Mouse (Mus musculus): ENCODE data around the gene Olfr728. TPM values are rescaled to one million over a fixed set of nuclear protein-coding genes. Genes with fewer than 3 reads are reported as not detected.

Gene Olfr728
- not detected for polyA plus RNA-seq (2014; fragmentation: Illumina TruSeq; extraction: RNeasy Lipid Tissue Mini Kit (QIAGEN cat#74804))

DNA sequence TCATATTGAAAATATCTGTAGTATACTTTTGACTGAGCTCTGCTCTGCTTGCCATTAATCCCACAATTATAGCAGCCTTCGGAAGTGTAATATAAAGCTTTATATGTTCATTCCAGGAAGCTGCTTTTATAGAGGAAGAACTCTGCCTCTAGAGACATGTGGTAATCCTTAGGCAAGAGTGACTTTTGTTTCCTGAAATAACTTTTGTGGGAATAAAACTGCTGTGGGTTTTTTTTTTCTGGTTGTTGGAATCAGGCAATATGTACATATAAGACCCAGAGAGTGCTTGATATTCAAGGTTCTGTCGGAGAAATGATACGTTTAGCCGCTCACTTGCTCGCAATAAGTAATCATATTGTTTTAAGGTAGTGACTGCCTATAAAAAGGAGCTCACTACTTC is at the start of gene Olfr728:
Olfr728 (minus strand) TSS at position 101 of the 400 bp plus-strand sequence.

DNA sequence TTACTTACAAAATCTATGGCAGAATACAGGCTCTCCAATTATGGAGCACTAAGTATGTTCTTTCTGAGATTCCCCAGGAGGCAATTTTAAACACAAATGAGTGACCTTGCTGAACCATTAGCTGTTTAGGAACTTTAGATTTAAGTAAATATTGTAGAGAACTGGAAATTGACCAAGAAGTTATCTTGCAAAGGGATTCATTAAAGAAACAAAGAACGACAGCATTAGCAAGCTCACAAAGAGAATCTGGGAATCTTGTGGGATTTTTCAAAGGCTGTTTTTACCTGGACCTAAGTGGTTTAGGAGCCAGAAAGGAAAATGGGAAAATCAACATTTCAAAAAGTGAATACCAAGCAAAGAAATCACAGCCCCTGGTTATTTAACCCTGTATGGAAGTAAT is 45.6 kb upstream of the Olfr728 start, which contains the start of gene Olfr730:
Olfr730 (minus strand) TSS at position 101 of the 400 bp plus-strand sequence.

DNA sequence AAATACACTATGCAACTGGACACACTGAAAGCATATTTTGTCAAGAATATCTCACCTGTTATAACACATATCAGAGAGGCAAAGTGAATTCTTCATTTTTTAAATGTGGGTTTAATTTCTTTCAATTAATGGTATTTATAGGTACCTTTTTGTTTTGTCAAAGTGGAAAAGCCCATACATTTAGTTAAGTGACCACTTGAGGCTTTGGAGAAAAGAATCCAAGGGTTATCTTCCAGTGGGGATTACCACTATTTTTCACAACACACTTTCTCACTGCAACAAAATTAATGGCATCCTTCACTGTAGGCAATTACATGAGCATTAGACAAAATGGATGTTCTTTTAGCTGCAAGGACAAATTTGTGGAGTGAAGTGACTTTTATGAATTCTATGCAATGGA is 10.3 kb upstream of the Olfr728 start, which contains the start of gene Olfr729:
Olfr729 (minus strand) TSS at position 101 of the 400 bp plus-strand sequence.

GRCm38 (mm10) chr14:50122886-50123285 is 19.6 kb downstream of the Olfr728 start, which contains the start of gene Olfr727:
TSS of gene Olfr727 (plus strand) at chr14:50123186.

GRCm38 (mm10) chr14:50090853-50091252 is 51.6 kb downstream of the Olfr728 start, which contains the start of gene Olfr726:
TSS of gene Olfr726 (minus strand) at chr14:50090953.

Other genes with a start within 250 kb of the Olfr728 start
- not detected for gene Olfr722, start 240.7 kb downstream of the Olfr728 start, polyA plus RNA-seq (2014; fragmentation: Illumina TruSeq; extraction: RNeasy Lipid Tissue Mini Kit (QIAGEN cat#74804))
- gene Olfr723, start 210.9 kb downstream of the Olfr728 start, polyA plus RNA-seq (2014; fragmentation: Illumina TruSeq; extraction: RNeasy Lipid Tissue Mini Kit (QIAGEN cat#74804)) = not detected
- not detected for gene Olfr724, start 179.4 kb downstream of the Olfr728 start, polyA plus RNA-seq (2014; fragmentation: Illumina TruSeq; extraction: RNeasy Lipid Tissue Mini Kit (QIAGEN cat#74804))
- not detected for gene Olfr725, start 102.3 kb downstream of the Olfr728 start, polyA plus RNA-seq (2014; fragmentation: Illumina TruSeq; extraction: RNeasy Lipid Tissue Mini Kit (QIAGEN cat#74804))
- gene Olfr726, start 51.7 kb downstream of the Olfr728 start, polyA plus RNA-seq (2014; fragmentation: Illumina TruSeq; extraction: RNeasy Lipid Tissue Mini Kit (QIAGEN cat#74804)) = not detected
- gene Olfr727, start 19.5 kb downstream of the Olfr728 start, polyA plus RNA-seq (2014; fragmentation: Illumina TruSeq; extraction: RNeasy Lipid Tissue Mini Kit (QIAGEN cat#74804)) = not detected
- not detected for gene Olfr729, start 10.2 kb upstream of the Olfr728 start, polyA plus RNA-seq (2014; fragmentation: Illumina TruSeq; extraction: RNeasy Lipid Tissue Mini Kit (QIAGEN cat#74804))
- gene Olfr730, start 45.5 kb upstream of the Olfr728 start, polyA plus RNA-seq (2014; fragmentation: Illumina TruSeq; extraction: RNeasy Lipid Tissue Mini Kit (QIAGEN cat#74804)) = not detected
- not detected for gene Olfr731, start 99.2 kb upstream of the Olfr728 start, polyA plus RNA-seq (2014; fragmentation: Illumina TruSeq; extraction: RNeasy Lipid Tissue Mini Kit (QIAGEN cat#74804))
- not detected for gene Olfr732, start 141.5 kb upstream of the Olfr728 start, polyA plus RNA-seq (2014; fragmentation: Illumina TruSeq; extraction: RNeasy Lipid Tissue Mini Kit (QIAGEN cat#74804))
- gene Olfr733, start 158.8 kb upstream of the Olfr728 start, polyA plus RNA-seq (2014; fragmentation: Illumina TruSeq; extraction: RNeasy Lipid Tissue Mini Kit (QIAGEN cat#74804)) = not detected
- not detected for gene Olfr734, start 184.1 kb upstream of the Olfr728 start, polyA plus RNA-seq (2014; fragmentation: Illumina TruSeq; extraction: RNeasy Lipid Tissue Mini Kit (QIAGEN cat#74804))
- gene Olfr735, start 206.2 kb upstream of the Olfr728 start, polyA plus RNA-seq (2014; fragmentation: Illumina TruSeq; extraction: RNeasy Lipid Tissue Mini Kit (QIAGEN cat#74804)) = not detected
- 0.71 TPM for gene Tlr11, start 215.2 kb upstream of the Olfr728 start, polyA plus RNA-seq (2014; fragmentation: Illumina TruSeq; extraction: RNeasy Lipid Tissue Mini Kit (QIAGEN cat#74804))
- gene Olfr736, start 238.5 kb upstream of the Olfr728 start, polyA plus RNA-seq (2014; fragmentation: Illumina TruSeq; extraction: RNeasy Lipid Tissue Mini Kit (QIAGEN cat#74804)) = not detected

All from ovary, adult 10 weeks (tissue).